Mouse (Mus musculus) erythroblast, adult 5-6 weeks (primary cell): ENCODE data around the gene Cyp2a22. TPM values are rescaled to one million over a fixed set of nuclear protein-coding genes. Genes with fewer than 3 reads are reported as not detected.
"Not testable (repeated sequence)": the region's sequence is repeated elsewhere in the genome, so short reads cannot be mapped to it uniquely, and the experiment has no call there.

Experiments
- ATAC-seq: replicated peaks from 2 replicates; pipeline ENCODE4 v1.8.0; 2016; ENCODE audit warnings: moderate number of reproducible peaks, mild to moderate bottlenecking, moderate TSS enrichment, inconsistent platforms; ENCODE audit not compliant: poor library complexity, low FRiP score, severe bottlenecking
- total RNA-seq, 2 experiments: library from RNA; stranded (forward) in 1 of 2; stranded (reverse) in 1 of 2; fragments of 150-400 nt in 1 of 2; fragments of 200-764, 138-1000 nt in 1 of 2; gene quantifications; 2 replicates each; pipeline versions ENCODE4 v1.2.3 to v1.2.4; 2015 to 2017; ENCODE audit warnings: low replicate concordance in 2 of 2

Gene Cyp2a22
- total RNA-seq (2015; ENCODE audit: low replicate concordance) = not detected in 2 replicates
- not detected in 2 replicates for total RNA-seq (2017; ENCODE audit: low replicate concordance)

GRCm38 (mm10) chr7:26939262-26939661, at the start of gene Cyp2a22:
Cyp2a22 (minus strand) TSS chr7:26939384.
- ATAC-seq = no peak

GRCm38 (mm10) chr7:26983151-26983550, 44.0 kb upstream of the Cyp2a22 start:
- not testable (repeated sequence) for ATAC-seq

GRCm38 (mm10) chr7:26982551-26982950, 43.4 kb upstream of the Cyp2a22 start:
- ATAC-seq = no peak

- not testable (repeated sequence) for ATAC-seq
These were observed 42.8 kb upstream of the Cyp2a22 start for GRCm38 (mm10) chr7:26981937-26982336.

GRCm38 (mm10) chr7:26981464-26981863, 42.3 kb upstream of the Cyp2a22 start:
- ATAC-seq = not testable (repeated sequence)

GRCm38 (mm10) chr7:26962371-26962770, 23.2 kb upstream of the Cyp2a22 start:
- ATAC-seq = not testable (repeated sequence)

- not testable (repeated sequence) for ATAC-seq
These were observed 14.1 kb upstream of the Cyp2a22 start for GRCm38 (mm10) chr7:26953306-26953705.

GRCm38 (mm10) chr7:26952671-26953070, 13.5 kb upstream of the Cyp2a22 start:
- not testable (repeated sequence) for ATAC-seq

- ATAC-seq = not testable (repeated sequence)
These were observed 2.2 kb upstream of the Cyp2a22 start for GRCm38 (mm10) chr7:26941320-26941925.

- ATAC-seq = not testable (repeated sequence)
These were observed 22.1 kb downstream of the Cyp2a22 start for GRCm38 (mm10) chr7:26917114-26917513.

Other genes starting within 250 kb of the Cyp2a22 start
- gene Cyp2b19, start 182.2 kb downstream of the Cyp2a22 start, total RNA-seq (2015; ENCODE audit: low replicate concordance) = not detected in 2 replicates
- gene Cyp2b19, start 182.2 kb downstream of the Cyp2a22 start, total RNA-seq (2017; ENCODE audit: low replicate concordance) = not detected in 2 replicates
- gene Cyp2g1, start 130.5 kb downstream of the Cyp2a22 start, total RNA-seq (2015; ENCODE audit: low replicate concordance) = not detected in 2 replicates
- gene Cyp2g1, start 130.5 kb downstream of the Cyp2a22 start, total RNA-seq (2017; ENCODE audit: low replicate concordance) = not detected in 2 replicates
- not detected in 2 replicates for gene Cyp2a5, start 104.1 kb downstream of the Cyp2a22 start, total RNA-seq (2015; ENCODE audit: low replicate concordance)
- not detected in 2 replicates for gene Cyp2a5, start 104.1 kb downstream of the Cyp2a22 start, total RNA-seq (2017; ENCODE audit: low replicate concordance)
- gene Cyp2a12, start 89.7 kb upstream of the Cyp2a22 start, total RNA-seq (2015; ENCODE audit: low replicate concordance) = not detected in 2 replicates
- not detected in 2 replicates for gene Cyp2a12, start 89.7 kb upstream of the Cyp2a22 start, total RNA-seq (2017; ENCODE audit: low replicate concordance)
- not detected in 2 replicates for gene Cyp2f2, start 180.5 kb upstream of the Cyp2a22 start, total RNA-seq (2015; ENCODE audit: low replicate concordance)
- gene Cyp2f2, start 180.5 kb upstream of the Cyp2a22 start, total RNA-seq (2017; ENCODE audit: low replicate concordance) = not detected in 2 replicates
- gene Cyp2t4, start 214.3 kb upstream of the Cyp2a22 start, total RNA-seq (2015; ENCODE audit: low replicate concordance) = not detected in 2 replicates
- not detected in 2 replicates for gene Cyp2t4, start 214.3 kb upstream of the Cyp2a22 start, total RNA-seq (2017; ENCODE audit: low replicate concordance)
- 1.3 and 7.7 TPM in 2 replicates for gene Egln2, start 227.4 kb upstream of the Cyp2a22 start, total RNA-seq (2015; ENCODE audit: low replicate concordance)
- 7.6 and 10.0 TPM in 2 replicates for gene Egln2, start 227.4 kb upstream of the Cyp2a22 start, total RNA-seq (2017; ENCODE audit: low replicate concordance)
- gene Rab4b, start 239.5 kb upstream of the Cyp2a22 start, total RNA-seq (2015; ENCODE audit: low replicate concordance) = 11.1 and 18.0 TPM in 2 replicates
- 4.0 and 7.8 TPM in 2 replicates for gene Rab4b, start 239.5 kb upstream of the Cyp2a22 start, total RNA-seq (2017; ENCODE audit: low replicate concordance)
- gene Gm21983, start 241.7 kb upstream of the Cyp2a22 start, total RNA-seq (2015; ENCODE audit: low replicate concordance) = not detected in 2 replicates
- not detected in 2 replicates for gene Gm21983, start 241.7 kb upstream of the Cyp2a22 start, total RNA-seq (2017; ENCODE audit: low replicate concordance)
- gene Mia, start 241.8 kb upstream of the Cyp2a22 start, total RNA-seq (2015; ENCODE audit: low replicate concordance) = not detected in 2 replicates
- gene Mia, start 241.8 kb upstream of the Cyp2a22 start, total RNA-seq (2017; ENCODE audit: low replicate concordance) = not detected in 2 replicates